Mouse (Mus musculus) urinary bladder, postnatal 25 days (tissue): ENCODE results near the gene Ing4.
"Not testable (repeated sequence)": the region's sequence is repeated elsewhere in the genome, so short reads cannot be mapped to it uniquely, and the experiment has no call there.

Experiments used
- DNase-seq: peaks from one replicate; pipeline ENCODE4 v3.0.0; 2022; ENCODE audit warnings: low spot score

Ing4 gene

DNA sequence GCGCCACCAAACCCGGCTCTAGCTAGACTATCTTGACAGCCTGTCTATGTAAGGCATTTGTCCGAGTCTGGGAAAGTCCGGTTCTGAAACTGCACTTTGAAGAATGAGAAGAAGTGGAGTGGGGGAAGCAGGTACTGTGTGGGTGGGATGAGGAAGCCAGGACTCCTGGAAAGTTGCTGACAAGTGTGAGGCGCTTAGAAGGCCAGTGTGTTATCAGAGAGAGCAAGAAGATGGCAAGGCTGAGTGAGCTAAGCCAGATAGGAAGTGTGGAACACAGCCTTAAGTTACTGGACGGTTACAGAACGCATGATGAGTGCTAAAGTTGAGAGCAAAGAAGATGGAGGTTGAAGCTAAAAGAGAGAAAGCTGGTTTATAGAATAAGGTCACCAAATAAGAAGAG, 2.5 kb downstream of the Ing4 start:
- DNase-seq, result no peak

DNA sequence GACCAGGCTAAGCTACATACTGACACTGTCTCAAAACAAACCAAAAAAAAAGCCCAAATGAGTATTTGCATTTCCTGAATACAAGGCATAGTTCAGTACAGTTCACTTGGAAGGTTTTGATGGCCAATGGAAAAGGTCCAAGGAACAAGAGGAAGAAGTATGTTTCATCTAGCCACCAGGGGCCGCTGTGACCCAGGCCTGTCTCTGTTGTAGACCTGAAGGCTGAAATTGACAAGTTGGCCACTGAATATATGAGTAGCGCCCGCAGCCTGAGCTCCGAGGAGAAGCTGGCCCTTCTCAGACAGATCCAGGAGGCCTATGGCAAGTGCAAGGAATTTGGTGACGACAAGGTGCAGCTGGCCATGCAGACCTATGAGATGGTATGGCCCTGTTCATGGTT, 7.1 kb downstream of the Ing4 start:
- peak; percentile 75 for DNase-seq

DNA sequence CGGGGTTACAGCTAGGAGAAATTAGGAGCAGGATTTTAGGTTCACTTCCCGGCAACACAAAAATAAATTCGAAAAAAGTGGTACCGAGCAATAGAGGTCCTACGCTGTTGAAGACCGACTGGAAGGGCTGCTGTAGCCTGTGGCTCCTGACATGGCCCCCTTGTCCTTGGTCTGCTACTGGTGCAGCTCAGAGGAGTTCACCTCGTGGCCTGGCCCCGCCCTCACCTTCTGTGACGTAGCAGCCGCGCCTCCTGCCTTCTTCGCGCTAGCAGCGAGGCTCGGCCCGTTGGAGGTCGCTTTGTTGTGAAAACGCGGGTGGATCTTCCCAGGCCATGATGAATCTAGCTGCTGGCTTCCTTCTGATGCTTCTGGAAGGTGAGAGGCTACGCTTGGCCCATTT, 10.1 kb downstream of the Ing4 start, which contains the start of gene Acrbp:
Acrbp (plus strand) TSS at position 12 of the 400 bp plus-strand sequence.
- DNase-seq, result no peak

DNA sequence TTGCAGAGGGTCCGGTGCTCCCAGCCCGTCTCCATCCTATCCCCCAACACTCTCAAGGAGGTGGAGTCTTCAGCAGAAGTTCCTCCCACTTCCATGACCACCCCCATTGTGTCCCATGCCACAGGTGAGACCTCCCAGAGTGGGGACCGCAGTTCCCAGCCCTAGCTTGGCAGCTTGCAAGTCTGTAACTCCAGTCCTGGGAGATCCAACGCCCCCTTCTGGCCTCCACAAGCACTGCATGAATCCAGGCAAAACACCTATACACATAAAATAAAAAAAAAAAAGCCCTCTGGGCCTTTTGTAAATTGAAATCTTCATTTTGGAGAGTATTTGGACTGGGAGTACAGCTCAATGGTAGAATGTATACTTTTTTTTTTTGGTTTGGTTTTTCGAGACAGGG, 11.7 kb downstream of the Ing4 start:
- no peak for DNase-seq

DNA sequence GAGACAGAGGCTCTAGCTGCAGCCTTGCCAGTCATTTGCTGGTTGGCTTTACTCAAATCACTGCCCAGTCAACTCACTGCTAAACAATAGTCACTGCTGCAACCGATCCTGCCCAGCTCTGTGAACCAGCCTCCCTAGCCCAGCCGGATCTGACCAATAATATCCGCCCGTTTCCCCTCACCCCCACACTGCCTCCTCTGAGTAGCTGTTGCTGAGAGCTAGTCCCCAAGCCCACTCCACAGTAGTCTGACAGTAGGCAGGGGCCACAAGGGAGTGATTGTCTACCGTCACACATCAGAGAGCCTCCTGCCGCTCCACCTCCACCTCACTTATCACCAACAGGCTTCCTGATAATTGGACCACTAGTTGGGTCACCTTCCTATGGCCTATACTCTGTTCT, 21.9 kb downstream of the Ing4 start:
- no peak for DNase-seq

DNA sequence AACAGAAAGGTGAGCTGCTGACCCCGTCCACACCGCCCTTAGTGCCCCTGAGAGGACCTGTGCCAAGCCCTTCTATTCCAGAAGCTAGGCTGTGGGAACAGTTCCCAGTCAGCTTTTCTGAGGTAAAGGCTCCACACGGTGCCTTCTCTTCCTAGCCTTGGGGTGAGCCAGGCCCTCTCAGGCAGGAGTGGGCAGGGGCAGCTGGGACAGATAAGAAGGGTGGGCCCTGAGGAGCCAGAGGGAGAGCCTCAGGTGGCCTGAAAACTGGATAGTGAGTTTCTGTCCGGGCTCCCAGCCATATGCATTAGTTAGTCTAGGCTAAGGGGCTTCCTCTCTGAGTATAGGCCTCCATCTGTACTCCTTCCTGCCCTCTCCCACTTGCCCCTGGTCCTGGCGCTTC, 23.0 kb downstream of the Ing4 start:
- no peak for DNase-seq

DNA sequence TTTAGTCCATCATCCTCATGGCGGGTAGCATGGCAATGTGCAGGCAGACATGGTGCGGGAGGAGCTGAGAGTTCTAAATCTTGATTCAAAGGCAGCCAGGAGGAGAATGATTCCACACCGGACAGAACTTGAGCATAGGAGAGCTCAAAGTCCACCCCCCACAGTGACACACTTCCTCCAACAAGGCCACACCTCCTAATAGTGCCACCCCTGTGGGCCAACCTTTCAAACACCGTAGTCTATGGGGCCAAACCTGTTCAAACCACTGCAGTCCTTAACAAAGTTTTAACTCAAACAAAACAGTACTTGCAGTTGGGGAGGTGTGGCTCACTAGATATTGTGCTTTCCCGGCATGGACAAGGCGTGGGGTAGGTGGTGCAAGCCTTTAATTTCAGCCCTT, 24.3 kb downstream of the Ing4 start:
- DNase-seq, result no peak

DNA sequence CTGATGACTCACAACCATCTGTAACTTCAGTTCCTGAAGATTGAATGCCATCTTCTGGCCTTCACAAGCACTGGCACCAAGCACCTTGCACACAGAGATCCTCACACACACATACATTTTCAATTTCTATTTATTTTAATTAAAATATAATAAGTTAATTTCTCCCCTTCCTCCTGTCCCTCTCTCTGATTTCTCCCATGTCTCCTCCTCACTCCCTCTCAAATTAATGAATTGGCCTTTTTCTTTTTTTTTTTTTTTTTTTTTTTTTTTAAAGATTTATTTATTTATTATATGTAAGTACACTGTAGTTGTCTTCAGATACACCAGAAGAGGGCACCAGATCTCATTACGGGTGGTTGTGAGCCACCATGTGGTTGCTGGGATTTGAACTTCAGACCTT, 25.7 kb downstream of the Ing4 start:
- DNase-seq, result not testable (repeated sequence)

DNA sequence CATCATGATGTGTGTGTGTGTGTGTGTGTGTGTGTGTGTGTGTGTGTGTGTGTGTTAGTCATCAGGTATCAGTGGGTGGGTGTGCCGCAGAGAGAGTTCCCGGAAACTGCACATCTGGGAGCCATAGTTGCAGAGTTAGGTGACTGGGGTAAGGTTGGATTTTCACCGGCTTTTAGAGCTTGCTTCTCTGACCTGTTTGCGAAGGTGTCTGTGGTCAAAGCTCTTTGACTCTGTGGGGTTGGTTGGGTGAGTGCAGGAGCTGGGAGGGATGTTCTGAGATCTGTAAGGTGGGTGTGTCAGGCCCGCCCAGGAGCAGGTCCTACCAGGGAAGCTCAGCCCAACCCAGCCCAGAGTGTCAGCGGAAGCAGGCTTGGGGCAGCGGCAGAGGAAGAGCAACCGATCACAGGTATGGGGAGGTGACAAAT, 28.0 kb downstream of the Ing4 start, which contains the start of gene Lpar5:
Lpar5 (plus strand) TSS at position 350 of the 425 bp plus-strand sequence.
- no peak for DNase-seq

DNA sequence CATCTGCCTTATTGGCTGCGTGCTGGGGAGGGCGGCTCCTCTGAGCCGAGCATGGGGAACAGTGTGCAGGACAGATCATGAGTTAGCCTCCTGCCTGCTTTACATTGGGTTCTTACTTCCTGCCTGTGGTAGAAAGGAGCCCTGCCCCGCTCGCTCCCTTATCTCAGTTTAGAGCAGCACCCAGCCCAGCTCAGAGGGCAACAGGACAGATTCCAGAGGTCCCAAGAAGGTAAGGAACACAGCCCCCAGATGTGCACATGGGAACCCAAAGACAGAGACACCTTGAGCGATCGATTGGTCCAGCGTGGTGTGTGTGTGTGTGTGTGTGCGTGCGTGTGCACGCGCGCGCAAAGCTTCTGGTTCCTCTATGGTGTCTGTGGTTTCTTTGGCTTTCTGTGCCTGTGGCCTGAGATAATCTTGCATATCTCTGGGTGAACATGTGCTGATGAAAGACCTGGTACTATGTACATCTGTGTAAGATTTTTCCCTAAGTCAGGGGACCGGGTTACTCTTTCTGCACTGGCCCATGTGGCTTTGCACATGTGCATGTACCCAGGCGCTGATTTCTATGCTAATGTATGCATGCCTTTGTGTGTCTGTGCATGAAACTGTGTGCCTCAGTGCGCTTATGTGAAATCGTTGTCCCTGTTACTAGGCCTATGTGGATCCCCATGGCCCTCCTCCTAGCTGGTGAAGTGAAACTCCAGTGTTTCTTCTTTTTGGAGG, 31.8 kb downstream of the Ing4 start:
- DNase-seq, result no peak

DNA sequence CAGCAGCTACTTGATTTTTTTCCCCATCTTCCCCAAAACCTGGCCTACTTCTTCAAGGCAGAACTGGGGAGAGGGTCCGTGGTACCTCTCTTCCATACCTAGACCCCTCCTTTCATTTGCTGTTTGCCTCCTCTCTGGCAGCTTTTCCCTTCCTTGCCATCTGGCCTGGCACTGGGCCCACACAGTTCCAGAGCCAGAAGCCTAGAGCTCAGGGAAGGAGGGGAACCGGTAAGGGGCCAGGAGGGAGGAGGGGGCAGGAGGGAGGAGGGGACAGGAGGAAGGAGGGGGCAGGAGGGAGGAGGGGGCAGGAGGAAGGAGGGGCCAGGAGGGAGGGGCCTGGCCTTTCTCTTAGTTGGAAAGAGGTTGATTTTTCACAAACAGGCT, 32.3 kb downstream of the Ing4 start:
- no peak for DNase-seq

DNA sequence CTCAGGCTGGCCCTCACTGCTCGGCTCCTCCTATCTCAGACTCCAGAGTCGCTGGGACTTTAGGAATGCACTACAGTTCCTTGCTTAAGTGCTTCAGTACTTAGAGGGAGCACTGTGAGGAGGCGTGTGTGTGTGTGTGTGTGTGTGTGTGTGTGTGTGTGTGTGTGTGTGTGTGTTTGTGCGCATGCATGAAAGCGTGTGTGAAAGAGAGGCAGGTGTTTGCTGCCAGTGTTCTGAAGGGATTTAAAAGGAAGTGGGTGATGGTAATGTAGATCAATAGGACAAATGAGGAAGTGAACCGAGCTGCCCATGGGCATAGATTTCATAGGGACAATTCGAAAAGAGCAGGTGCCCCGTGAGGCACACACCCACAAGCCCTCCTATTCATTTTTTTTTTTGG, 34.3 kb downstream of the Ing4 start:
- DNase-seq, result no peak

DNA sequence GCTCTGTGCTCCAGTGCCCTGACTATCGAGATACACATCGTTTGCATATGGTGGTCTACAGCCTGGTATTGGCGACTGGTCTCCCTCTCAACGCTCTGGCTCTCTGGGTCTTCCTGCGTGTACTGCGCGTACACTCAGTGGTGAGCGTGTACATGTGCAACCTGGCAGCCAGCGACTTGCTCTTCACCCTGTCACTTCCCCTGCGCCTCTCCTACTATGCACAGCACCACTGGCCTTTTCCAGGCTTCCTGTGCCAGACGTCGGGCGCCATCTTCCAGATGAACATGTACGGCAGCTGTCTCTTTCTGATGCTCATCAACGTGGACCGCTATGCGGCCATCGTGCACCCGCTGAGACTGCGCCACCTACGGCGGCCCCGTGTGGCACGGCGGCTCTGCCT, 41.8 kb downstream of the Ing4 start:
- DNase-seq, result no peak

DNA sequence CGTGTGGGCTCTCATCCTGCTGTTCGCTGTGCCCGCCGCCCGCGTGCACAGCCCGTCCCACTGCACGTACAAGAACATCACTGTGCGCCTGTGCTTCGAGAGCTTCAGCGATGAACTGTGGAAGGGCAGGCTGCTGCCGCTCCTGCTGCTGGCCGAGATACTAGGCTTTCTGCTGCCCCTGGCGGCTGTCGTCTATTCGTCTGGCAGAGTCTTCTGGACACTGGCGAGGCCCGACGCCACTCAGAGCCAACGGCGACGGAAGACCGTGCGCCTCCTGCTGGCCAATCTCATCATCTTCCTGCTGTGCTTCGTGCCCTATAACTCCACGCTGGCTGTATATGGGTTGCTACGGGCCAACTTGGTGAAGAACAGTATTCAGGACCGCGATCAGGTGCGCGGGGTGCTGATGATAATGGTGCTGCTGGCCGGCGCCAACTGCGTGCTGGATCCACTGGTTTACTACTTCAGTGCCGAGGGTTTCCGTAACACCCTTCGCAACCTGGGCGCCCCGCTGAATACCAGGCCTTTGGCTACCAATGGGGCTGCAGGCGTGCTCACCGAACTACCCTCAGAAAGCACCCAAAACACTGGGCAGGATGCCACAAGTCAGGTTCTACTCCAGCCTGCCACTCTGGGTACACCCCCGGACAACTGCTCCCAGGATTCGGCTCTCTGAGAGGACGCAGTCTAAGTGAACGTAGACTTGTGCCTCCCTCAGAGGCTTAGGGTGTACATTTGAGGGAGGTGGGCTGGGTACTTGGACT, 42.4 kb downstream of the Ing4 start:
- peak; percentile 83 for DNase-seq

DNA sequence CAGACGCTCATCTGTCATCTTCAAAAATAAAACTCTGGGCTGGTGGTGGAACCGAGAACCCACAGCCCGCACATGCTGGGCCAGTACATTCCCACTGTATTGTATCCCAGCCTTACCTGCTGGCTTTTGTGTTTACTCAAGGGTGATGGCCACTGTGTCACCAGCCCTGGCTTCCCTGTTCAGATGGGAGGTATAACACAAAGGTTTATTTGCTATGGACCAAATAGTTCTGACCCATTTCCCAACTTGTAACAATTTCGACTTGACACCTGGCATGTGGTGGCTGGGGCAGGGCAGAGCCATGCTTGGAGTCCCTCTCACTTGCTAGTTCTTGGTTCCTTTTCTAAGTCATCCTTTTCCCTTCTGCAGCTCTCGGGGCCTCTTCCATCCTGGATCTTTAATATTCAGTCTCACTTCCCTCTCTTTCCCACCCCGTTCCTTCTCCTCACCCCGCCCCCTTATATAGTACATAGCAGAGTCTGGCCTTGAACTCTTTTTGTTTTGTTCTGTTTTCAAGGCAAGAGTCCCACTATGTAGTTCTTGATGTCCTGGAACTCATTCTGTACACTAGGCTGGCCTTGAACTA, 43.3 kb downstream of the Ing4 start:
- DNase-seq, result no peak

DNA sequence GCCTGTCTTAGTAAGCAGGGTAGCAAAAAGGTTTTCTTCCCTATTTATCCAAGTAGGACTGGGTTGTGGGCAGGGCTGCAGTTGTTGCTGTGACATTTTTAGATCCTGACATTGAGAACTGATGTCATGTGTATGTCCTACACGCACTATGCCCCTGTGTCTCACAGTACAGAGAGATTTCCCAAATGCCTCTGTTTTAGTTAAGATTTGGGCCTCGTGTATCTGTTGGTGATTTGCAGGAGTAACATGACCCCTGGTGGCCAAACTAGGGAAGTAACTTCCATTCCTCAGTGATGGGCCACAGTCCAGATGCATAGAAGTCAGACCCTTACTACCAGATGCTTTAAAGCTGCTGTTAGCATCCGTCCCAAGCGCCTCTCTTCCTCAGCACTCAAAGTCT, 44.9 kb downstream of the Ing4 start:
- peak; percentile 45 for DNase-seq

DNA sequence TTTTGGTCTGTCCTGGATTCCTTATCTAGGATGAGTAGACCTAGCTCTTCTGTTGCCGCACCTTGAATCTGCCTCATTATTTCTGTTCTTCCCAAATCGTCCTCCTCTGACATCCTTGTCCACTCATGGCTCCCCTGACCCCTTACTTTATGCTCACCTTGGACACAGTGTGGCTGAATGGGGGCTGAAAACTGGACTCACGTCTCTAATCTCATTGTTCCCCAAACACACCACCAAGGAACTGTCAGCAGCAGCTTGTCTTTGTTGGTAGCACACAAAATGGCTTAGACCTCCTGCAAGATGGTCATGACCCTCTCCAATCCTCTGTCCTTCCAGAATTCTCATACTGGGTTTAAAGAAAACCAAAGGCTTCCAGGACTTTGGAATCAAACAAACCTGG, 48.4 kb downstream of the Ing4 start:
- DNase-seq, result no peak

DNA sequence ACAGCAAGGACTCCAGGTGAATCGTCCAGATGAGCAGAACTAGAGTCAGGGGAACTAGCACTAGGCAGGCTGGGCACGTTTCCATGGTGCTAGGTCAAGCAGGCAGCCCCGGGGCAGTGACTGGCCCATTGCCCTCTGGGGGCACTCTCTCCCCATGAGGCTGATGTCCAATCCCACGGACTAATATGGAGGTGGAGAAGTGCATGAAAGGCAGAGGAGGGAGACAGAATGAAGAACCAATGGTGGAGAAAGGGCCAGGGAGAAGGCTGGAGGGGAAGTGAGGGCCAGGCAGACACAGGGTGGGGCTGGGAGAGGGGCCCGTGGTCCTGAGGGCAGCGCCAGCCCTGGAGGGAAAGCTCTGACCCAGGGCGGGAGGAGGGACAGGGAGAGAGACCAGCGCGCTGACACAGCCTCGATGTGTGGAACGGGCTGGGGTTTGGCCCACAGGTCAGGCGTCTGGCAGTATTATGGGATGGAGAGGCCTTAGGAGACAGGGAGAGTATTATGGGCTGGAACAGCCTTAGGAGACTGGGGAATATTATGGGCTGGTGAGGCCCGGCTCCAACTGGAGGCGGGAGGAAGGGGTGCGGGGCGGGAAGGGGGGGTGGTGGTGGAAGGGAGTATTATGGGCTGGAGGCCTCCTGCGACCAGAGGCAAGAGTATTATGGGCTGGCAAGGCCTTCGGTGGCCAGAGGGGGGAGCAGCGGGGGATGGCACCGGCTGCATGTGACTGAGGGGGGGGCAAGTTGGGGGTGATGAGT, 49.2 kb downstream of the Ing4 start:
- peak; percentile 57 for DNase-seq

DNA sequence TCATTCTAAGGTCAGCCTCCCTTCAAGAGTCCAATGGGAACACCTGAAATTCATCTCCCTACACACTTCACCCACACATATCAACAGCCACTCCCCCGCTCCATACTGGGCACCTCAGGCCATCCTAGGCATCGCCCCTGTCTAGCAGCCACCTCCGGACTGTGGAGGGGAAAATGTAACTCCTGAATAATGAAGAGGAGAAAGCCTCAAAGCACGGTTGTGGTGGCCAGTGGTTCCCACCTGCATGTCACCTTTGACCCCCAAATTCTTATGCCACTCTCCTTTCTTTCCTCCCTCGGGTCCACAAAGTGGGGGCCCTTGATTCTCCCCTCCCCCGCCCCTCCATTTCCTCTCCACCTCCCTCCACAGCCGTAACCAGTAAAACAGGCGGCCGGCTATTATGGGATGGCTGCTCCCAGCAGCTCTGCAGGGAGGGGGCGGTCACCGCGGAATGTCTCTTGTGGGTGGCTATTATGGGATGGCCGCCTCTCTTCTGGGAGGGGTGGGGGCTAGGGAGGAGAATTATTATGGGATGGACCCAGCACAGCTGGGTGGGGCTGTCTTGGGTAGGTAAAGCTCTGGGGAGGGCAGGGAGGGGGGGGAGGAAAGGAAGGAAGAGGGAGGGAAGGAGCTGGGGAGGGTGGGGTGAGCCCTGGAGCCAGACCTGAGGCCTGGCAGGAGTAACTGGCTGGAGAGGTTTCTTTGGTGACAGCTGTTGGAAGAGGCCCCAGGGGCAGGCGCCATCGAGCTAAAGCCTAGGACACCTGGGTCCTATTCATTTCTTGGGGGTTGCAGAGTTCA, 50.2 kb downstream of the Ing4 start:
- peak; percentile 63 for DNase-seq

DNA sequence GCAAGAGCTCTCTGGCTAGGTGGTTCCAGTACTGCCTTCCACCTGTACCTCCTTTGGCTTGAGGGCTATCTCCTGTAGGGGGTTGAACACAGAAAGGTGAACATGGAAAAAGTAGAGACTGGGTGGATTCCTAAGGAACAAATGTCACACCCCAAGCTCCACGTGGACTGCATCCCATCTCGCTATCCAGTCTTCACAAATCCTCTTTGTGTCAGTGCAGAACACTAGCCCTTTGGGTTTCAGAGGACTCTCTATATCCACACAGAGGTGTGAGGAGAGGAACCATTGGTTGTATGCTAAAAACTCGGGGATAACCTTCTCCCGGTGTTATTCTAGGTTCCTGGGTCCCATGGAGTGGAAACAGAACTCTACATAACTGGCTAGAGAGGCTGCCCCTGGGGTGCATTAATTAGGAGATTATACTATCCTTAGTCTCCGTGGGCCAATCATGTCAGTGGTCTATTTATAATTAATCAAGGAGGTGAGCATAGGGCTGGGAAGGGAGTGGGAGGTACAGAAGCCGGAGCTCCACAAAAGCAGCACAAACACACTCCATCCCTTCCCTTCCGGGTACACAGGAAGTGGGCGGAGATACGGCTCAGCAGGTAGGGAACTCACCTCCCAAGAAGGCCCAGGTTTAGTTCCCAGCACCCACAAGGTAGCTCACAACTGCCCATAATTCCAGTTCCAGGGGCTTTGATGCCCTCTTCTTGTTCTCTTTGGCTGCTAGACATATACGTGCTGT, 51.0 kb downstream of the Ing4 start:
- no peak for DNase-seq

DNA sequence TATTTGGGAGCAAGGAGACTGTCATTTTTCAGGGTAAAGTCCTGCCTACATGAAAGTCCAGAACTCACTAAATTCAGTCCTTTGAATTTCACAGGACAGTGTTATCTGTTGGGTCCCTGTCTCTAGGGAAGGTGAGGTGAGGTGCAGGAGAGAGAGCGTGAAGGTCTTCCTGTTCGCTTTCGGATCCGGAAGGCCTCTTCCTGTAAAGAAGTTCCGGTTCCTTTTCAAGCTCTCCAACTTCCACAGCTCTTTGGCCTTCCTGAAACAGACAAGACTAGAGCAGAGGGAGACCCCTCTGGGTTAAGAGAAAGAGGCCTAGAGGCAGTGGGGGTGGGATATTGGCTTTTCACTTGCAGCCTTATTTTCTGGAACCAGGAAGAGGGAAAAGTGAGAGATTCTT, 52.8 kb downstream of the Ing4 start:
- no peak for DNase-seq
